Mouse (Mus musculus) hindbrain, embryonic 13.5 days (tissue): ENCODE measurements around the gene Ppp1r10. TPM values are rescaled to one million over a fixed set of nuclear protein-coding genes. Genes with fewer than 3 reads are reported as not detected.
A peak's percentile ranks its signal among the peaks of the same experiment; 100 is the strongest.
"Not testable (repeated sequence)": the region's sequence is repeated elsewhere in the genome, so short reads cannot be mapped to it uniquely, and the experiment has no call there.

Source experiments
- ATAC-seq: fragments of 200-750 bp; cut with Nextera tagmentation; 2 replicates; pipeline ENCODE4 v1.8.0; 2017; ENCODE audit warnings: moderate TSS enrichment; ENCODE audit not compliant: low FRiP score
- H3K27ac ChIP-seq: fragments of 300-500 bp; sonication (generic); 2 replicates; pipeline ENCODE4 v1.5.1; 2015; ENCODE audit warnings: inconsistent platforms, mild to moderate bottlenecking, moderate library complexity
- H3K27me3 ChIP-seq: fragments of 300-500 bp; sonication (generic); 2 replicates; pipeline ENCODE4 v1.6.1; 2015; ENCODE audit warnings: mild to moderate bottlenecking, inconsistent platforms
- H3K36me3 ChIP-seq: fragments of 300-500 bp; sonication (generic); 2 replicates; pipeline ENCODE4 v1.6.1; 2015; ENCODE audit warnings: mild to moderate bottlenecking, inconsistent platforms
- H3K4me1 ChIP-seq: fragments of 300-500 bp; sonication (generic); replicated peaks from 2 replicates; pipeline ENCODE4 v1.6.1; 2015; ENCODE audit warnings: inconsistent platforms
- H3K4me2 ChIP-seq: fragments of 300-500 bp; sonication (generic); 2 replicates; pipeline ENCODE4 v1.6.1; 2015; ENCODE audit warnings: inconsistent platforms, mild to moderate bottlenecking, moderate library complexity
- H3K4me3 ChIP-seq: fragments of 300-500 bp; sonication (generic); 2 replicates; pipeline ENCODE4 v1.5.1; 2015; ENCODE audit warnings: mild to moderate bottlenecking, inconsistent platforms
- H3K9ac ChIP-seq: fragments of 300-500 bp; sonication (generic); 2 replicates; pipeline ENCODE4 v1.6.1; 2015; ENCODE audit warnings: mild to moderate bottlenecking, inconsistent platforms
- H3K9me3 ChIP-seq: fragments of 300-500 bp; sonication (generic); 2 replicates; pipeline ENCODE4 v1.6.1; 2016; ENCODE audit warnings: inconsistent platforms
- WGBS: fragments of 180-500 bp; shearing (Covaris S2); methylation state at CpG from one replicate; pipeline ENCODE4 v1.1.7; 2015; 5-methylcytosine and 5-hydroxymethylcytosine counted together
- polyA plus RNA-seq: library from polyadenylated mRNA; unstranded; fragments of >200 nt; fragmentation: Nextera tagmentation; extraction: Ambion mirVana; gene quantifications from 2 replicates; pipeline ENCODE4 v1.2.1, GENCODE M21; 2015

Ppp1r10 gene
- polyA plus RNA-seq, 1 experiment from 2014 or later = 46.0 TPM

DNA sequence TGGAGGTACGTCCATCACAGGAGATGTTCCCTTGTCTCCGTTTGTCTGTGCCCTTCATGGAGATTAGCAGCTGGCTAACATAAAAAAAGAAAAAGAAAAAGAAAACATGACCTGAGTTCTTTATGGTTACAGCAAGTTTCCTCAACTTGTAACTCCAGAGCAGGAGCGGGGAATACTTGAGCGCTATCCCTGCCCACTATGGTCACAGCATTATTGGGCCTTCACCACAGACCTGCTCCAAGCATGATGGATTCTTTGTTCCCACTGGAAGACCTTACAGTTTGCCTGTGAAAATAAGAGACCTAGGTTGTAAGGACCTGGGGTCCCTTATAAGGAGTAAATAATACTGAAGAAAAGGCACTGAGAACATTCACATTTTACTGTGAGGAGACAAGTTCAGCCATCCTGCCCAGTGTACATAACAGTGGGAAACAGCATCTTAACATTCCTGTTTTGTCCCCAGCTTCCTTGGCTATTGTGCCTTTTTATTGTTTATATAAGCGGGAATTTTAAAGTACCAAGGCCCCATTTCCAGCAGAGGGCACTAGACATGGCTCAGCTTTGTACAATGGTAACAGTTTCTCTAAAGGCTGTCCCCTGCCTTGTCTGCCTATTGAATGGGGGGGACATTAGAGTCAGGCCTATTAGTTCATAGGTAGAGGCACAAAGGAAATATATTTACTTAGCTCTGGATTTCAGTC is 4.8 kb downstream of the Ppp1r10 start:
- Histone ChIP-seq H3K27ac (peak overlapping the region; percentile 99), H3K4me1 (peaks cover 38% of the 10 kb centered on the region), H3K27me3 (no peaks in the 10 kb centered on the region), H3K36me3 (peaks cover 29% of the 10 kb centered on the region), H3K4me2 (peak overlapping the region; percentile 83), H3K9me3 (no peaks in the 10 kb centered on the region), H3K4me3 (no peak overlapping the region), H3K9ac (peak overlapping the region; percentile 58; the same call in 1 of the 2 replicates)
- WGBS = 71% methylated on average over 5 of the region's 5 CpGs
- ATAC-seq = no peak

GRCm38 (mm10) chr17:35921710-35922109 is 5.5 kb downstream of the Ppp1r10 start:
- ATAC-seq = no peak
- WGBS = 89% methylated on average over 4 of the region's 4 CpGs
- Histone ChIP-seq H3K27ac (peak overlapping the region; percentile 62; the same call in 1 of the 2 replicates), H3K4me2 (peak overlapping the region; percentile 83; the same call in 1 of the 2 replicates), H3K9me3 (no peaks in the 10 kb centered on the region), H3K27me3 (no peaks in the 10 kb centered on the region), H3K4me3 (no peak overlapping the region), H3K9ac (peak overlapping the region; percentile 13; the same call in 1 of the 2 replicates), H3K36me3 (peaks cover 36% of the 10 kb centered on the region), H3K4me1 (peaks cover 38% of the 10 kb centered on the region)

GRCm38 (mm10) chr17:35922566-35922965 is 6.3 kb downstream of the Ppp1r10 start:
- no peak overlapping the region for H3K27ac ChIP-seq

DNA sequence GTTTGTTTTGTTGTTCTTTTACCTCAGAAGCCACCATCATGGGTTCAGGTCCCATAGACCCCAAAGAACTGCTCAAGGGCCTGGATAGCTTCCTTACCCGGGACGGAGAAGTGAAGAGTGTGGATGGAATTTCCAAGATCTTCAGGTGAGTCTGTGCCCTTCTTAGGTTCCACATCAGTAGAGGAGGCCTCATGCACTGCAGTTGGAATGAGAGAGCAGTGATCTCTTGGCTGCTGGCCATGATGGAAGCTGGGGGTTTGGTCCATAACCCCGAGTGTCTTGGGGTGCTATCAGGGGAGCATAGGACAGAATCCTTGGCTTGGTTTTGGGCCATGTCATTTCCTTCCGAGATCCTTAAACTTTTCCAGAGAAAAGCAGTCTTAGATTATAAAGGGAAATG is 7.0 kb downstream of the Ppp1r10 start:
- no peak for ATAC-seq
- peaks cover 50% of the 10 kb centered on the region for H3K36me3 ChIP-seq
- no peak overlapping the region; the same call in 1 of the 2 replicates for H3K27ac ChIP-seq

More at GRCm38 (mm10) chr17:35922566-35922965, 6.3 kb downstream of the Ppp1r10 start:
- H3K4me2 ChIP-seq = no peak overlapping the region
- H3K9ac ChIP-seq = 0 out of 2 replicates have a peak overlapping the region, but pooled peaks have one; percentile 20
- WGBS = 85% methylated on average over 3 of the region's 3 CpGs
- H3K9me3 ChIP-seq = no peaks in the 10 kb centered on the region
- peaks cover 38% of the 10 kb centered on the region for H3K4me1 ChIP-seq
- no peak for ATAC-seq
- H3K27me3 ChIP-seq = no peaks in the 10 kb centered on the region
- H3K4me3 ChIP-seq = no peak overlapping the region
- peaks cover 43% of the 10 kb centered on the region for H3K36me3 ChIP-seq

DNA sequence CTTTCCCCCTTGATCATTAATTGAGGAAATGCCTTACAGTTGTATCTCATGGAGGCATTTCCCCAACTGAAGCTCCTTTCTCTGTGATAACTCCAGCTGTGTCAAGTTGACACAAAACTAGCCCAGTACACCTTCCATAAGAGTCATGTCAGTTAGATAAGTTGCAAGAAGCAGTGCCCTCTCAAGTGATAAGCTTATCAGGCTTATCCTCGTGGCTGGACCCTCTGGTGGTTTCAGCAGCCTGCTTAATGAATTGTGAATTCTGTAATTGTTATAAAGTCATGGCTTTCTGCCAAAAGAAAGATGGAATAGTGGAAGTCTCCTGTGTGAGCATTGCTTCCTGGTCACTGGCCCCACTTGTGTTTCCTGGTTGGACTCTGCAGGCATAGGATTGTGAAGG is 11.2 kb downstream of the Ppp1r10 start:
- no peak overlapping the region for H3K4me2 ChIP-seq

More for the DNA sequence above, 7.0 kb downstream of the Ppp1r10 start:
- Histone ChIP-seq H3K4me3 (no peak overlapping the region), H3K9ac (no peak overlapping the region), H3K27me3 (no peaks in the 10 kb centered on the region), H3K9me3 (no peaks in the 10 kb centered on the region), H3K4me1 (peaks cover 38% of the 10 kb centered on the region), H3K4me2 (no peak overlapping the region)
- WGBS = 91% methylated on average over 4 of the region's 4 CpGs

DNA sequence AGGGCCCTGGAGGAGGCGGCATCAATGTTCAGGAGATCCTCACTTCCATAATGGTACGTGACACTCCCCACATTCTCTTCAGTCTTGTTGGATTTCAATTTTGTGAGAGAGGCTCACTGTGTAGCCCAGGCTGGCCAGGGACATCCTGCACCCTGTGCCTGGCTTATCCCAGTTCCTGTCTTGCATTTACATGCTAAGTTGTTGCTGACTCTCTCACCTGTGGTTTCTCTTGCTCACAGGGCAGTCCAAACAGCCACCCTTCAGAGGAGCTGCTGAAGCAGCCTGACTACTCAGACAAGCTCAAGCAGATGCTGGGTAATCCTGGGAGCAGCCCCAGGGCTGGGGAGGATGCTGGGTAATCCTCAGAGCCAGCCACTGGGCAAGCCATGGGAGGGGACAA is 13.3 kb downstream of the Ppp1r10 start:
- H3K36me3 ChIP-seq = peaks cover 67% of the 10 kb centered on the region
- no peaks in the 10 kb centered on the region for H3K9me3 ChIP-seq
- no peaks in the 10 kb centered on the region for H3K27me3 ChIP-seq
- H3K27ac ChIP-seq = no peak overlapping the region
- no peak overlapping the region for H3K4me2 ChIP-seq
- no peak for ATAC-seq
- H3K4me1 ChIP-seq = no peaks in the 10 kb centered on the region
- no peak overlapping the region for H3K4me3 ChIP-seq
- no peak overlapping the region for H3K9ac ChIP-seq
- WGBS = 100% methylated on average over 2 of the region's 2 CpGs

More for the DNA sequence above, 11.2 kb downstream of the Ppp1r10 start:
- ATAC-seq = no peak
- H3K4me1 ChIP-seq = peaks cover 5% of the 10 kb centered on the region
- peaks cover 79% of the 10 kb centered on the region for H3K36me3 ChIP-seq
- no peak overlapping the region for H3K27ac ChIP-seq
- H3K9ac ChIP-seq = no peak overlapping the region
- no peaks in the 10 kb centered on the region for H3K27me3 ChIP-seq
- H3K9me3 ChIP-seq = no peaks in the 10 kb centered on the region
- 75% methylated on average over 1 of the region's 1 CpGs for WGBS
- H3K4me3 ChIP-seq = no peak overlapping the region

DNA sequence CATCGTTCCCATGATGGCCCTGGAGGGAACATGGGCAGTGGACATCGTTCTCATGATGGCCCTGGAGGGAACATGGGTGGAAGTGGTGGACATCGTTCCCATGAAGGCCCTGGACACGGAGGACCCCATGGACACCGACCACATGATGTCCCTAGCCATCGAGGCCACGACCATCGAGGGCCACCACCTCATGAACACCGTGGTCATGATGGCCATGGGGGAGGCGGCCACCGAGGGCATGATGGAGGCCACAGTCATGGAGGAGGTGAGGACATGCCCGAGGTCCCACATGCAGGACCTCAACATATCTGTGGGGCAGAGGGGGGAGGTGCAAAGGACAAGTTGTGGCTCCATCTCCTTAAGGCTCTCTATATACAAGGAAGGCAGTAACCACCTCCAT is 14.4 kb downstream of the Ppp1r10 start:
- 96% methylated on average over 12 of the region's 12 CpGs for WGBS
- Histone ChIP-seq H3K9ac (no peak overlapping the region), H3K9me3 (no peaks in the 10 kb centered on the region), H3K27ac (no peak overlapping the region), H3K4me3 (no peak overlapping the region), H3K36me3 (peaks cover 56% of the 10 kb centered on the region), H3K4me2 (no peak overlapping the region), H3K27me3 (no peaks in the 10 kb centered on the region), H3K4me1 (no peaks in the 10 kb centered on the region)
- 0 out of 2 replicates have a peak, but pooled peaks have one; percentile 11 for ATAC-seq

DNA sequence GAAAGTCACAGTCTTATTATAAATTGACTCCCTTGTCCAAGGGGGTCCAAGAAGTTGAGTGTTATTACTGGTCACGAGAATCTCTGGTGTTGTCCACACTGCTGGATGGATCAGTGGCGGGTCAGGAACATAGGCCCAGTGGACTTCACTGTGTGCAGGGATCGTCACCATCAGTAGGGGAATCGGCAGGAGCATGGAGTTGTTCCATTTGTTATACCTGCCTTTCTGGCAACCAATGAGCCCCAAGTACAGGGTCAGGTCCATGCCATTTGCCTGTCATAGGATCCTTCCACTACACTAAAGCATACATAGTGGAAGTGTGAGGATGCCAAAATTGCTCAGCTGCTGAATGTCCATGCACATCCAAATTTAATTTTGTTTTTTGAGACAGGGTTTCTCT is 16.4 kb downstream of the Ppp1r10 start:
- H3K9me3 ChIP-seq = no peaks in the 10 kb centered on the region
- no peak for ATAC-seq
- no peaks in the 10 kb centered on the region for H3K4me1 ChIP-seq
- 90% methylated on average over 4 of the region's 4 CpGs for WGBS
- H3K36me3 ChIP-seq = peaks cover 38% of the 10 kb centered on the region
- H3K27me3 ChIP-seq = no peaks in the 10 kb centered on the region
- H3K4me3 ChIP-seq = no peak overlapping the region
- H3K4me2 ChIP-seq = no peak overlapping the region
- H3K27ac ChIP-seq = no peak overlapping the region
- H3K9ac ChIP-seq = no peak overlapping the region

DNA sequence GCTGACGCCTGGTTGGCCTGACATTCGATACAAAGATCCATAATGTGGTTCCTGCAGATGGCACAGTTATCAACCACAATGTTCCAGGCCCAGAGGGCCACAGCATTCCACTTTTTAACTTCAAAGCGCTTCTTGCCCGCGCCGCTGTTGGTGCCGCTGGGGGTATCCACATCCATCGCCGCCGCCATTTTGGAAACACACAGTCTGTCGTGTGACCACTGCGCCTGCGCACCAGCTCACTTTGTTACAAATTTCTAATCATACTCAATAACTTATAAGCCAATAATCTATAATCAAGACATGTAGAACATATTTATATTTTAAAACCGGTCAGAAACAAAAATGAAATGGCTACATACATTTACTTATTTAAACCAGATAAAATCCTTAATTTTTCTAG is 19.5 kb downstream of the Ppp1r10 start:
- not testable (repeated sequence) for H3K4me2 ChIP-seq, H3K4me1 ChIP-seq, H3K4me3 ChIP-seq, H3K9ac ChIP-seq, H3K9me3 ChIP-seq, H3K27ac ChIP-seq, ATAC-seq, H3K36me3 ChIP-seq, H3K27me3 ChIP-seq
- 88% methylated on average over 14 of the region's 14 CpGs for WGBS

DNA sequence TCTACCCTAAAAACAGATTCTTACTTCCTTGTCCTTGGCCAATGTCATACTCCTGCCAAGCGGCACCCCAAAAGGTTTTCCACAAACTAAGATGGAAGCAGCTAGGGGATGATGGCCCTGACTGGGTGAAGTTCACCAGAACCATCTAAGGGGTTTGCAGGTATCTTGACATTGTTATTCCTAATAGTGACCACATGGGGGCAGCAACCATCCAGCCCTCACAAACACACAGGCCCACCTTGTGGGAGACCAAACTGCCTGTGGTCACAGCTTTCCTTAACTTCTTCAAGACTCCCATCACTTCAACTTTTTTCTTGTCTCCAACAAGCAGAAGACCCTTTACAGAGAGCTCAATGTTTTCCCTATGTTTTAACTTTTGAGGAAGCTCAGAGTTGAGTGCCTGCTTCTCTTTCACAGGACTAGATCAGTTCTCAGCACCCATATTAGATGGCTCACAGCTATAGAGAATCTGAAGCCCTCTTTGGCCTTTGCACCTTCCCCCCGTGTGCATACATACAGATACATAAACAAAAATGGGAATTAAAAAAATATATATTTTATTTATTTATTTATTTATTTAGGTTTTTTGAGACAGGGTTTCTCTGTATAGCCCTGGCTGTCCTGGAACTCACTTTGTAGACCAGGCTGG is 21.6 kb downstream of the Ppp1r10 start:
- Histone ChIP-seq H3K9ac (no peak overlapping the region), H3K4me3 (no peak overlapping the region), H3K4me1 (no peaks in the 10 kb centered on the region), H3K27me3 (no peaks in the 10 kb centered on the region), H3K36me3 (no peaks in the 10 kb centered on the region), H3K9me3 (no peaks in the 10 kb centered on the region), H3K27ac (no peak overlapping the region), H3K4me2 (no peak overlapping the region)
- WGBS = 39% methylated on average over 2 of the region's 2 CpGs
- ATAC-seq = peak; percentile 66

DNA sequence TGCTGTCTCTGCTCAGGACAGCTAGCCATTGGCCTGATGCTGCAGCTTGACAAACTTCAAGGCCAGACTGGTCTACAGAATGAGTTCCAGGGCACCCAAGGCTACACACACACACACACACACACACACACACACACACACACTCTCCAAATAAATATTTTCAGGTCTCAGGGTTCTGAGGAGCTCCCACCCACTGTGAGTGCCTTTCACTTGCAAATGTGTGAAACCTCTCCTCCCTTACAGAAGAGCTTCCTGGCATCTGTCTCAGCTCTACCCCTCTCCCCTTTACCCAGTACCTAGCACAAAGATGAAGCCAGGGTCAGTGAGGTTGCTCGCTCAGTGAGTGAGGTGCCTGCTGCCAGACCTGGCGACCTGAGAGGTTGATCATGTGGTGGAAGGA is 22.9 kb downstream of the Ppp1r10 start:
- no peak overlapping the region for H3K9ac ChIP-seq
- no peaks in the 10 kb centered on the region for H3K36me3 ChIP-seq
- H3K27me3 ChIP-seq = no peaks in the 10 kb centered on the region
- no peak overlapping the region for H3K4me3 ChIP-seq
- WGBS = 46% methylated on average over 2 of the region's 2 CpGs
- H3K4me1 ChIP-seq = no peaks in the 10 kb centered on the region
- no peak for ATAC-seq
- H3K27ac ChIP-seq = no peak overlapping the region
- H3K9me3 ChIP-seq = no peaks in the 10 kb centered on the region
- no peak overlapping the region for H3K4me2 ChIP-seq

DNA sequence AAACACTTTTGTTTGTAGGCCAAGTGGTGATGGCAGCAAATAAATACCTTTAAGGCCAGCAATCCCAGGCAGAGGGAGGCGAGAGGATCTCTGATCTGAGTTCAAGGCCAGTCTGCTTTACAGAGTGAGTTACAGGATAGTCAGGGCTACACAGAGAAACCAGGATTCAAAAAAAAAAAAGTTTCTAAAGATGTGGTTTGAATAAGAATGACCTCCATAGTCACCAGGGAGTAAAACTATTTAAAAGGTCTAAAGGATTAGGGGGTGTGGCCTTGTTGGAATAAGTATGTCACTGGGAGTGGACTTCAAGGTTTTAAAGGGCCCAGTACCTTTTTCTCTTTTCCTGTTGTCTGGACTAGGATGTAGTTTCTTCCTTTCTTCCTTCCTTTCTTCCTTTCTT is 23.7 kb downstream of the Ppp1r10 start:
- no peaks in the 10 kb centered on the region for H3K36me3 ChIP-seq
- H3K27me3 ChIP-seq = no peaks in the 10 kb centered on the region
- H3K27ac ChIP-seq = no peak overlapping the region
- H3K9ac ChIP-seq = no peak overlapping the region
- H3K4me2 ChIP-seq = no peak overlapping the region
- H3K4me3 ChIP-seq = no peak overlapping the region
- H3K4me1 ChIP-seq = no peaks in the 10 kb centered on the region
- 66% methylated on average over 1 of the region's 1 CpGs for whole genome bisulfite sequencing
- no peak for ATAC-seq
- H3K9me3 ChIP-seq = no peaks in the 10 kb centered on the region

GRCm38 (mm10) chr17:35950946-35951345 is 34.7 kb downstream of the Ppp1r10 start:
- H3K9ac ChIP-seq, H3K9me3 ChIP-seq, H3K4me3 ChIP-seq, H3K27ac ChIP-seq, ATAC-seq, H3K27me3 ChIP-seq, H3K4me1 ChIP-seq, H3K4me2 ChIP-seq: not testable (repeated sequence)
- peaks cover 12% of the 10 kb centered on the region for H3K36me3 ChIP-seq
